Mouse (Mus musculus) liver, postnatal 0 days (tissue): Measurements from ENCODE around the gene Nedd4. TPM values are rescaled to one million over a fixed set of nuclear protein-coding genes. Genes with fewer than 3 reads are reported as not detected.
A peak's percentile ranks its signal among the peaks of the same experiment; 100 is the strongest.

Experiments
- ATAC-seq: fragments of 200-750 bp; cut with Nextera tagmentation; 2 replicates; pipeline ENCODE4 v1.8.0; 2017; ENCODE audit warnings: mild to moderate bottlenecking, moderate library complexity
- DNase-seq: peaks from one replicate; pipeline ENCODE4 v3.0.0-alpha.2; 2016
- H3K27ac ChIP-seq: fragments of 300-500 bp; sonication (generic); 2 replicates; pipeline ENCODE4 v1.5.1; 2014; ENCODE audit warnings: antibody characterized with exemption, moderate library complexity, mild to moderate bottlenecking, low read depth
- H3K27me3 ChIP-seq: fragments of 300-500 bp; sonication (generic); 2 replicates; pipeline ENCODE4 v1.6.1; 2014; ENCODE audit warnings: low read length, control low read depth, mixed read lengths; ENCODE audit not compliant: insufficient read depth
- H3K36me3 ChIP-seq: fragments of 300-500 bp; sonication (generic); replicated peaks from 2 replicates; pipeline ENCODE4 v1.6.1; 2014; ENCODE audit warnings: mild to moderate bottlenecking, control low read depth, low read length, moderate library complexity, mixed read lengths; ENCODE audit not compliant: insufficient read depth
- H3K4me1 ChIP-seq: fragments of 300-500 bp; sonication (generic); 2 replicates; pipeline ENCODE4 v1.6.1; 2014; ENCODE audit warnings: antibody characterized with exemption, mild to moderate bottlenecking, control low read depth; ENCODE audit not compliant: insufficient read depth
- H3K4me2 ChIP-seq: fragments of 300-500 bp; sonication (generic); 2 replicates; pipeline ENCODE4 v1.6.1; 2014; ENCODE audit warnings: low read depth, mild to moderate bottlenecking, low read length, moderate library complexity, mixed read lengths
- H3K4me3 ChIP-seq: fragments of 300-500 bp; sonication (generic); 2 replicates; pipeline ENCODE4 v1.5.1; 2014; ENCODE audit warnings: low read depth, low read length
- H3K9ac ChIP-seq: fragments of 300-500 bp; sonication (generic); replicated peaks from 2 replicates; pipeline ENCODE4 v1.6.1; 2014; ENCODE audit warnings: mild to moderate bottlenecking, moderate library complexity
- H3K9me3 ChIP-seq: fragments of 300-500 bp; sonication (generic); 2 replicates; pipeline ENCODE4 v1.6.1; 2016; ENCODE audit warnings: mild to moderate bottlenecking, control low read depth, low read length, mixed read lengths
- CTCF ChIP-seq: sonication (generic); IDR thresholded peaks from 2 replicates; pipeline ENCODE4 v1.5.1; 2016; ENCODE audit warnings: antibody characterized with exemption, low read depth
- EP300 ChIP-seq: IDR thresholded peaks from 2 replicates; pipeline ENCODE4 v1.6.1; 2016; ENCODE audit warnings: antibody characterized with exemption, low read depth, mild to moderate bottlenecking
- WGBS: fragments of 180-500 bp; shearing (Covaris S2); extraction: QIAGEN DNeasy Blood & Tissue Kit; methylation state at CpG from one replicate; pipeline ENCODE4 v1.1.7; 2014; ENCODE audit not compliant: insufficient replicate concordance; 5-methylcytosine and 5-hydroxymethylcytosine counted together
- polyA plus RNA-seq: library from polyadenylated mRNA; unstranded; fragments of >200 nt; fragmentation: Nextera tagmentation; extraction: Ambion mirVana; gene quantifications from 2 replicates; pipeline ENCODE4 v1.2.1, GENCODE M21; 2015

Nedd4 gene
- polyA plus RNA-seq, 1 experiment from 2014 or later = 70.3 TPM

- Histone ChIP-seq H3K4me1 (peaks cover 6% of the 10 kb centered on the region; the same call in 1 of the 2 replicates), H3K9ac (no peak overlapping the region), H3K4me3 (no peak overlapping the region), H3K27me3 (no peaks in the 10 kb centered on the region), H3K4me2 (no peak overlapping the region), H3K36me3 (peaks cover 39% of the 10 kb centered on the region), H3K27ac (no peak overlapping the region), H3K9me3 (no peaks in the 10 kb centered on the region)
- 73% methylated on average over 4 of the region's 4 CpGs for WGBS
- DNase-seq = peak; percentile 7
- no peak for TF ChIP-seq CTCF
- no peak for ATAC-seq
These were observed 16.6 kb downstream of the Nedd4 start for GRCm38 (mm10) chr9:72678771-72679170.

- TF ChIP-seq CTCF (no peak), EP300 (no peak)
- Histone ChIP-seq H3K4me1 (peaks cover 6% of the 10 kb centered on the region; the same call in 1 of the 2 replicates), H3K4me3 (no peak overlapping the region), H3K27ac (peak overlapping the region; percentile 62), H3K36me3 (peaks cover 32% of the 10 kb centered on the region), H3K9ac (no peak overlapping the region), H3K4me2 (no peak overlapping the region), H3K27me3 (no peaks in the 10 kb centered on the region), H3K9me3 (no peaks in the 10 kb centered on the region)
- 63% methylated on average over 8 of the region's 8 CpGs for WGBS
- ATAC-seq = peak; percentile 58
- peak; percentile 9 for DNase-seq
These were observed 19.6 kb downstream of the Nedd4 start for GRCm38 (mm10) chr9:72681652-72682228.

GRCm38 (mm10) chr9:72683268-72683667, 21.1 kb downstream of the Nedd4 start:
- WGBS = 66% methylated on average over 1 of the region's 1 CpGs
- ATAC-seq (peak; percentile 81), DNase-seq (peak; percentile 10)
- no peak for TF ChIP-seq EP300
- TF ChIP-seq CTCF = no peak
- Histone ChIP-seq H3K36me3 (peaks cover 38% of the 10 kb centered on the region), H3K27ac (peak overlapping the region; percentile 69), H3K4me1 (peaks cover 6% of the 10 kb centered on the region; the same call in 1 of the 2 replicates), H3K9ac (no peak overlapping the region), H3K9me3 (no peaks in the 10 kb centered on the region), H3K27me3 (no peaks in the 10 kb centered on the region), H3K4me3 (no peak overlapping the region), H3K4me2 (no peak overlapping the region)

DNA sequence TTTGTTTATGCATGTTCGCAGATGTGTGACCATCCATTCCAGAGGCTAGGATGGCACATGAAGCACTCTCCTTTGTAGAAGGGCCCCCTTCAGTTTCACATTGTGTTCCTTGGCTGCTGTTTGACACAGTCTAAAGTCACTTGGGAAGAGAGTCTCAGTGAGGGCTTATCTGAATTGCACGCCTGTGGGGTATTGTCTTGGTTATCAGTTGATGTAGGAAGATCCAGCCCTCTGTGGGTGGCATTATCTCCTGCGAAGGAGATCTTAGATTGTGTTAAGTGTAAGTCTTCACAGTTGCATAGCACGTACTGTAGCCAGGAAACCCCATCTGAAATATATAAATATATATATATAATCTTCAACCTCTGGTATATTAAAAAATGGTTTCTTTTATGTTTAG, 23.1 kb downstream of the Nedd4 start:
- DNase-seq (no peak), ATAC-seq (no peak)
- Histone ChIP-seq H3K4me3 (no peak overlapping the region), H3K4me1 (peaks cover 6% of the 10 kb centered on the region; the same call in 1 of the 2 replicates), H3K36me3 (peaks cover 44% of the 10 kb centered on the region), H3K9ac (no peak overlapping the region), H3K27me3 (no peaks in the 10 kb centered on the region), H3K27ac (no peak overlapping the region), H3K9me3 (no peaks in the 10 kb centered on the region), H3K4me2 (no peak overlapping the region)
- 59% methylated on average over 4 of the region's 4 CpGs for WGBS
- TF ChIP-seq CTCF (no peak), EP300 (no peak)

- Histone ChIP-seq H3K4me2 (no peak overlapping the region), H3K36me3 (peaks cover 53% of the 10 kb centered on the region), H3K27ac (0 out of 2 replicates have a peak overlapping the region, but pooled peaks have one; percentile 14), H3K9ac (no peak overlapping the region), H3K27me3 (no peaks in the 10 kb centered on the region), H3K4me1 (peaks cover 16% of the 10 kb centered on the region; the same call in 1 of the 2 replicates), H3K4me3 (no peak overlapping the region), H3K9me3 (no peaks in the 10 kb centered on the region)
- ATAC-seq (no peak), DNase-seq (peak; percentile 24)
- 77% methylated on average over 4 of the region's 4 CpGs for WGBS
- no peak for TF ChIP-seq EP300
- no peak for TF ChIP-seq CTCF
These were observed 24.4 kb downstream of the Nedd4 start for GRCm38 (mm10) chr9:72686506-72686905.

DNA sequence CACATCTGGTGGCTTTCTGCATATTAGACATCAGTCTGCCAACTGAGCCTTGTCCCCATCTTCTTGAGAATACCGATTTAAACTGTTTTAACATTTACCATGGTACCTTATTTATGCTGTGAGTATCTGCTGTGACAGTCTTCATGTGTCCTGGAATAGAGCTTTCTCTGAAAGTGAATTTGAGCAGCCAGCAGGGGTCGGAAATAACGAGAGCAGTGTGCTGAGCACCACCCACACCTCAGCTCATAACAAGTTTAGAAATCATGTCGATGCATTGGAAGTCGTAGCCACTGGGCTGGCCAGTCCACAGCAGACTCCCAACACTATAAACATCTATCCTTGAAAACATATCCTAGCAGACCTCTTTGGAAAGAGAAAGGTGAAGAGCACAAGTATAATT, 27.4 kb downstream of the Nedd4 start:
- H3K9ac ChIP-seq = no peak overlapping the region
- 80% methylated on average over 5 of the region's 5 CpGs for WGBS
- H3K27me3 ChIP-seq = no peaks in the 10 kb centered on the region
- DNase-seq (peak; percentile 11), ATAC-seq (no peak)
- no peaks in the 10 kb centered on the region for H3K9me3 ChIP-seq
- TF ChIP-seq CTCF = no peak
- no peak for TF ChIP-seq EP300
- H3K4me1 ChIP-seq = 0 out of 2 replicates have a peak, but pooled peaks cover 11% of the 10 kb centered on the region
- no peak overlapping the region for H3K27ac ChIP-seq
- H3K4me3 ChIP-seq = no peak overlapping the region
- no peak overlapping the region for H3K4me2 ChIP-seq
- peaks cover 62% of the 10 kb centered on the region for H3K36me3 ChIP-seq
